Mouse (Mus musculus): Measurements from ENCODE around the gene Gm49354. TPM values are rescaled to one million over a fixed set of nuclear protein-coding genes. Genes with fewer than 3 reads are reported as not detected.
A peak's percentile ranks its signal among the peaks of the same experiment; 100 is the strongest.

The Gm49354 gene
- not detected in 2 replicates for polyA plus RNA-seq (2016; fragmentation: Nextera tagmentation; extraction: Ambion mirVana)

GRCm38 (mm10) chr13:59782145-59782544 is at the start of gene Gm49354:
Gm49354 (minus strand) TSS chr13:59782245.
- no peaks in the 10 kb centered on the region for H3K9me3 ChIP-seq
- H3K4me3 ChIP-seq = no peak within 1 kb of the TSS
- H3K36me3 ChIP-seq = peaks cover 99% of the 10 kb centered on the region
- WGBS = 92% methylated on average over 7 of the region's 7 CpGs
- no peaks in the 10 kb centered on the region for H3K27me3 ChIP-seq (ENCODE audit: insufficient read depth, poor library complexity, severe bottlenecking)
- no peak within 1 kb of the TSS for H3K27ac ChIP-seq
- DNase-seq (ENCODE audit: low spot score) = no peak
- no peaks in the 10 kb centered on the region for H3K4me1 ChIP-seq (replicated peaks)

GRCm38 (mm10) chr13:59825966-59826365 is 43.9 kb upstream of the Gm49354 start:
- H3K27me3 ChIP-seq (ENCODE audit: insufficient read depth, poor library complexity, severe bottlenecking) = no peaks in the 10 kb centered on the region
- no peak overlapping the region for H3K27ac ChIP-seq
- H3K4me1 ChIP-seq (replicated peaks) = peaks cover 19% of the 10 kb centered on the region
- H3K4me3 ChIP-seq = no peak overlapping the region
- H3K9me3 ChIP-seq = no peaks in the 10 kb centered on the region
- peaks cover 6% of the 10 kb centered on the region; the same call in 1 of the 2 replicates for H3K36me3 ChIP-seq
- DNase-seq (ENCODE audit: low spot score) = no peak

- peak within 1 kb of the TSS; percentile 95 for H3K27ac ChIP-seq
- no peaks in the 10 kb centered on the region for H3K27me3 ChIP-seq (ENCODE audit: insufficient read depth, poor library complexity, severe bottlenecking)
- peaks cover 22% of the 10 kb centered on the region for H3K36me3 ChIP-seq
- under 1% methylated on average over 100 of the region's 100 CpGs for WGBS
- H3K4me1 ChIP-seq (replicated peaks) = peaks cover 43% of the 10 kb centered on the region
- peak within 1 kb of the TSS; percentile 97 for H3K4me3 ChIP-seq
- DNase-seq (ENCODE audit: low spot score) = peak; percentile 95
- H3K9me3 ChIP-seq = no peaks in the 10 kb centered on the region
Measured at GRCm38 (mm10) chr13:59822507-59823462, 40.7 kb upstream of the Gm49354 start, which contains the start of gene Tut7. Tut7 (minus strand) TSS chr13:59823147.

- peak overlapping the region; percentile 16; the same call in 1 of the 2 replicates for H3K4me3 ChIP-seq
- 80% methylated on average over 3 of the region's 3 CpGs for WGBS
- DNase-seq (ENCODE audit: low spot score) = no peak
- H3K36me3 ChIP-seq = peaks cover 41% of the 10 kb centered on the region
- no peak overlapping the region for H3K27ac ChIP-seq
- H3K9me3 ChIP-seq = no peaks in the 10 kb centered on the region
- peaks cover 43% of the 10 kb centered on the region for H3K4me1 ChIP-seq (replicated peaks)
- no peaks in the 10 kb centered on the region for H3K27me3 ChIP-seq (ENCODE audit: insufficient read depth, poor library complexity, severe bottlenecking)
Measured at GRCm38 (mm10) chr13:59820836-59821235, 38.8 kb upstream of the Gm49354 start.

- no peak overlapping the region for H3K27ac ChIP-seq
- H3K27me3 ChIP-seq (ENCODE audit: insufficient read depth, poor library complexity, severe bottlenecking) = no peaks in the 10 kb centered on the region
- H3K4me3 ChIP-seq = peak overlapping the region; percentile 16; the same call in 1 of the 2 replicates
- peaks cover 43% of the 10 kb centered on the region for H3K4me1 ChIP-seq (replicated peaks)
- 84% methylated on average over 4 of the region's 4 CpGs for WGBS
- peaks cover 48% of the 10 kb centered on the region for H3K36me3 ChIP-seq
- H3K9me3 ChIP-seq = no peaks in the 10 kb centered on the region
- DNase-seq (ENCODE audit: low spot score) = no peak
Measured at GRCm38 (mm10) chr13:59820114-59820513, 38.1 kb upstream of the Gm49354 start.

GRCm38 (mm10) chr13:59817352-59817751 is 35.3 kb upstream of the Gm49354 start:
- Histone ChIP-seq H3K27ac (no peak overlapping the region), H3K27me3 (ENCODE audit: insufficient read depth, poor library complexity, severe bottlenecking) (no peaks in the 10 kb centered on the region), H3K36me3 (peaks cover 72% of the 10 kb centered on the region), H3K9me3 (no peaks in the 10 kb centered on the region), H3K4me3 (no peak overlapping the region), H3K4me1 (replicated peaks) (peaks cover 37% of the 10 kb centered on the region)
- DNase-seq (ENCODE audit: low spot score) = no peak
- 93% methylated on average over 4 of the region's 4 CpGs for WGBS

GRCm38 (mm10) chr13:59814109-59814591 is 32.1 kb upstream of the Gm49354 start:
- Histone ChIP-seq H3K9me3 (no peaks in the 10 kb centered on the region), H3K36me3 (peaks cover 92% of the 10 kb centered on the region), H3K4me3 (no peak overlapping the region), H3K4me1 (replicated peaks) (peaks cover 6% of the 10 kb centered on the region; the same call in 1 of the 2 replicates), H3K27ac (no peak overlapping the region), H3K27me3 (ENCODE audit: insufficient read depth, poor library complexity, severe bottlenecking) (no peaks in the 10 kb centered on the region)
- 74% methylated on average over 6 of the region's 6 CpGs for WGBS
- no peak for DNase-seq (ENCODE audit: low spot score)

GRCm38 (mm10) chr13:59811581-59811980 is 29.5 kb upstream of the Gm49354 start:
- H3K4me3 ChIP-seq = no peak overlapping the region
- DNase-seq (ENCODE audit: low spot score) = no peak
- 96% methylated on average over 3 of the region's 3 CpGs for whole genome bisulfite sequencing
- no peaks in the 10 kb centered on the region for H3K9me3 ChIP-seq
- peaks cover 96% of the 10 kb centered on the region for H3K36me3 ChIP-seq
- H3K4me1 ChIP-seq (replicated peaks) = no peaks in the 10 kb centered on the region
- H3K27ac ChIP-seq = no peak overlapping the region
- no peaks in the 10 kb centered on the region for H3K27me3 ChIP-seq (ENCODE audit: insufficient read depth, poor library complexity, severe bottlenecking)

GRCm38 (mm10) chr13:59801000-59801399 is 19.0 kb upstream of the Gm49354 start:
- Histone ChIP-seq H3K4me1 (replicated peaks) (no peaks in the 10 kb centered on the region), H3K27me3 (ENCODE audit: insufficient read depth, poor library complexity, severe bottlenecking) (no peaks in the 10 kb centered on the region), H3K4me3 (no peak overlapping the region), H3K9me3 (no peaks in the 10 kb centered on the region), H3K36me3 (peaks cover 100% of the 10 kb centered on the region), H3K27ac (no peak overlapping the region)
- WGBS = 90% methylated on average over 6 of the region's 6 CpGs
- no peak for DNase-seq (ENCODE audit: low spot score)

- Histone ChIP-seq H3K4me3 (no peak overlapping the region), H3K9me3 (no peaks in the 10 kb centered on the region), H3K36me3 (peaks cover 100% of the 10 kb centered on the region), H3K27ac (no peak overlapping the region), H3K4me1 (replicated peaks) (no peaks in the 10 kb centered on the region), H3K27me3 (ENCODE audit: insufficient read depth, poor library complexity, severe bottlenecking) (no peaks in the 10 kb centered on the region)
- DNase-seq (ENCODE audit: low spot score) = no peak
- WGBS = 100% methylated on average over 2 of the region's 2 CpGs
Measured at GRCm38 (mm10) chr13:59800077-59800476, 18.0 kb upstream of the Gm49354 start.

- Histone ChIP-seq H3K4me1 (replicated peaks) (no peaks in the 10 kb centered on the region), H3K27me3 (ENCODE audit: insufficient read depth, poor library complexity, severe bottlenecking) (no peaks in the 10 kb centered on the region), H3K9me3 (no peaks in the 10 kb centered on the region), H3K36me3 (peaks cover 100% of the 10 kb centered on the region), H3K4me3 (no peak overlapping the region), H3K27ac (no peak overlapping the region)
- WGBS = 97% methylated on average over 1 of the region's 1 CpGs
- DNase-seq (ENCODE audit: low spot score) = no peak
Measured at GRCm38 (mm10) chr13:59798306-59798705, 16.3 kb upstream of the Gm49354 start.

GRCm38 (mm10) chr13:59796466-59796848 is 14.4 kb upstream of the Gm49354 start:
- H3K27ac ChIP-seq = no peak overlapping the region
- peaks cover 100% of the 10 kb centered on the region for H3K36me3 ChIP-seq
- H3K4me1 ChIP-seq (replicated peaks) = no peaks in the 10 kb centered on the region
- H3K4me3 ChIP-seq = no peak overlapping the region
- no peak for DNase-seq (ENCODE audit: low spot score)
- 97% methylated on average over 9 of the region's 9 CpGs for WGBS
- H3K9me3 ChIP-seq = no peaks in the 10 kb centered on the region
- H3K27me3 ChIP-seq (ENCODE audit: insufficient read depth, poor library complexity, severe bottlenecking) = no peaks in the 10 kb centered on the region

- H3K9me3 ChIP-seq = no peaks in the 10 kb centered on the region
Measured at GRCm38 (mm10) chr13:59795807-59796465, 13.9 kb upstream of the Gm49354 start.

More at GRCm38 (mm10) chr13:59795807-59796465, 13.9 kb upstream of the Gm49354 start:
- Histone ChIP-seq H3K27me3 (ENCODE audit: insufficient read depth, poor library complexity, severe bottlenecking) (no peaks in the 10 kb centered on the region), H3K27ac (no peak overlapping the region), H3K4me1 (replicated peaks) (no peaks in the 10 kb centered on the region), H3K4me3 (no peak overlapping the region), H3K36me3 (peaks cover 100% of the 10 kb centered on the region)
- 94% methylated on average over 6 of the region's 6 CpGs for WGBS
- DNase-seq (ENCODE audit: low spot score) = no peak

Data from hindbrain, embryonic 10.5 days (tissue).